Mouse (Mus musculus) embryonic facial prominence, embryonic 11.5 days (tissue): ENCODE results near the gene Tmem266. TPM values are rescaled to one million over a fixed set of nuclear protein-coding genes. Genes with fewer than 3 reads are reported as not detected.

Experiments used
- ATAC-seq: fragments of 200-750 bp; cut with Nextera tagmentation; replicated peaks from 2 replicates; pipeline ENCODE4 v1.8.0; 2017; ENCODE audit warnings: low read depth; ENCODE audit not compliant: insufficient number of reproducible peaks, low FRiP score, low TSS enrichment
- DNase-seq: peaks from one replicate; pipeline ENCODE4 v3.0.0-alpha.2; 2015; ENCODE audit warnings: low spot score
- H3K27ac ChIP-seq: fragments of 300-500 bp; sonication (generic); replicated peaks from 2 replicates; pipeline ENCODE4 v1.5.1; 2014; ENCODE audit warnings: mild to moderate bottlenecking, low read depth, low read length, control low read depth
- H3K27me3 ChIP-seq: fragments of 300-500 bp; sonication (generic); 2 replicates; pipeline ENCODE4 v1.6.1; 2014; ENCODE audit warnings: mild to moderate bottlenecking, low read length, moderate library complexity, mixed read lengths; ENCODE audit not compliant: control insufficient read depth, insufficient read depth
- H3K36me3 ChIP-seq: fragments of 300-500 bp; sonication (generic); replicated peaks from 2 replicates; pipeline ENCODE4 v1.6.1; 2014; ENCODE audit warnings: low read depth, mild to moderate bottlenecking, low read length, moderate library complexity, mixed read lengths; ENCODE audit not compliant: control insufficient read depth, insufficient read depth
- H3K4me1 ChIP-seq: fragments of 300-500 bp; sonication (generic); 2 replicates; pipeline ENCODE4 v1.6.1; 2014; ENCODE audit warnings: low read length, mixed read lengths; ENCODE audit not compliant: control insufficient read depth, insufficient read depth
- H3K4me2 ChIP-seq: fragments of 300-500 bp; sonication (generic); 2 replicates; pipeline ENCODE4 v1.6.1; 2014; ENCODE audit warnings: low read depth, mild to moderate bottlenecking, control low read depth, low read length, moderate library complexity
- H3K4me3 ChIP-seq: fragments of 300-500 bp; sonication (generic); 2 replicates; pipeline ENCODE4 v1.5.1; 2014; ENCODE audit warnings: low read depth, low read length, control low read depth
- H3K9ac ChIP-seq: fragments of 300-500 bp; sonication (generic); replicated peaks from 2 replicates; pipeline ENCODE4 v1.6.1; 2014; ENCODE audit warnings: mild to moderate bottlenecking, control low read depth, low read length
- H3K9me3 ChIP-seq: fragments of 300-500 bp; sonication (generic); replicated peaks from 2 replicates; pipeline ENCODE4 v1.6.1; 2016; ENCODE audit warnings: mild to moderate bottlenecking, low read length, inconsistent platforms, mixed read lengths; ENCODE audit not compliant: control insufficient read depth
- WGBS: fragments of 180-500 bp; shearing (Covaris S2); extraction: QIAGEN DNeasy Blood & Tissue Kit; methylation state at CpG from one replicate; pipeline ENCODE4 v1.1.7; 2014; 5-methylcytosine and 5-hydroxymethylcytosine counted together
- polyA plus RNA-seq: library from polyadenylated mRNA; unstranded; fragments of >200 nt; fragmentation: Nextera tagmentation; extraction: Ambion mirVana; gene quantifications from 2 replicates; pipeline ENCODE4 v1.2.1, GENCODE M21; 2014

Gene Tmem266
- 0.17 and 0.40 TPM in 2 replicates for polyA plus RNA-seq

- peak within 1 kb of the TSS; percentile 88 for H3K4me2 ChIP-seq
- 0% methylated on average over 64 of the region's 82 CpGs for WGBS
- H3K27me3 ChIP-seq = peaks cover 17% of the 10 kb centered on the region
- H3K9ac ChIP-seq = peak within 1 kb of the TSS; percentile 66
- DNase-seq (peak; percentile 86), ATAC-seq (peak; percentile 84)
- no peaks in the 10 kb centered on the region for H3K36me3 ChIP-seq
- no peaks in the 10 kb centered on the region for H3K4me1 ChIP-seq
- H3K27ac ChIP-seq = no peak within 1 kb of the TSS
- peak within 1 kb of the TSS; percentile 63 for H3K4me3 ChIP-seq
- H3K9me3 ChIP-seq = no peaks in the 10 kb centered on the region
These were observed at the start of gene Tmem266, which contains the start of gene Nrg4 for GRCm38 (mm10) chr9:55326515-55327233. Tmem266 (plus strand) TSS chr9:55326913. Nrg4 (minus strand) TSS chr9:55326844.

DNA sequence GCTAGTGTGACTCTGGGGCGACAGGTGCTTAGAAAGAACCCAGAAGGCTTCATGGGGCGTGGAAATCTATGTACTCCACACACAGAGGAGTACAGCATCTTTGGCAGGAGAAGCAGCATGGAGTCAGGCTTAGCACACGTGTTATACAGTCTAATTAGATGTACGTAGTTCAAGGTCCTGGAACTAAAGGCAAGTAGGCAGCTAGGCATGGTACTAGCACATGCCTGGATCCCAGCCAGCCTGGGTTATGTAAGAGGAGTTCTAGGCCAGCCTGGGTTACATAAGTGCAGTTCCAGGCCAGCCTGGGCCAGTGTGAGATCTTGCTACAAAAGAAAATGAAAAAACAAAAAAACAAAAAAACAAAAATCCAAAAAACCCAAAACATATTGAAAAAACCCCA is 49.2 kb upstream of the Tmem266 start:
- DNase-seq = no peak
- Histone ChIP-seq H3K4me2 (no peak overlapping the region), H3K4me3 (no peak overlapping the region), H3K36me3 (no peaks in the 10 kb centered on the region), H3K9me3 (no peaks in the 10 kb centered on the region), H3K27me3 (no peaks in the 10 kb centered on the region), H3K9ac (no peak overlapping the region), H3K4me1 (no peaks in the 10 kb centered on the region), H3K27ac (no peak overlapping the region)
- WGBS = 78% methylated on average over 4 of the region's 4 CpGs
- no peak for ATAC-seq

GRCm38 (mm10) chr9:55279114-55279825 is 47.4 kb upstream of the Tmem266 start:
- H3K4me3 ChIP-seq = no peak overlapping the region
- no peak for ATAC-seq
- no peak for DNase-seq
- no peak overlapping the region for H3K4me2 ChIP-seq
- H3K36me3 ChIP-seq = no peaks in the 10 kb centered on the region
- no peak overlapping the region for H3K27ac ChIP-seq
- no peaks in the 10 kb centered on the region for H3K27me3 ChIP-seq
- H3K9me3 ChIP-seq = no peaks in the 10 kb centered on the region
- no peaks in the 10 kb centered on the region for H3K4me1 ChIP-seq
- 87% methylated on average over 8 of the region's 8 CpGs for WGBS
- no peak overlapping the region for H3K9ac ChIP-seq

GRCm38 (mm10) chr9:55283516-55283915 is 43.2 kb upstream of the Tmem266 start:
- Histone ChIP-seq H3K4me1 (no peaks in the 10 kb centered on the region), H3K27ac (no peak overlapping the region), H3K4me2 (no peak overlapping the region), H3K9ac (no peak overlapping the region), H3K9me3 (no peaks in the 10 kb centered on the region), H3K27me3 (no peaks in the 10 kb centered on the region), H3K36me3 (no peaks in the 10 kb centered on the region), H3K4me3 (no peak overlapping the region)
- WGBS = 6% methylated on average over 14 of the region's 14 CpGs
- peak; percentile 55 for DNase-seq
- ATAC-seq = no peak

GRCm38 (mm10) chr9:55285197-55285596 is 41.5 kb upstream of the Tmem266 start:
- Histone ChIP-seq H3K36me3 (no peaks in the 10 kb centered on the region), H3K4me2 (no peak overlapping the region), H3K27me3 (no peaks in the 10 kb centered on the region), H3K9ac (no peak overlapping the region), H3K4me3 (no peak overlapping the region), H3K4me1 (no peaks in the 10 kb centered on the region), H3K9me3 (no peaks in the 10 kb centered on the region), H3K27ac (no peak overlapping the region)
- WGBS = 81% methylated on average over 3 of the region's 3 CpGs
- ATAC-seq (no peak), DNase-seq (no peak)

GRCm38 (mm10) chr9:55289475-55290198 is 37.1 kb upstream of the Tmem266 start:
- no peaks in the 10 kb centered on the region for H3K36me3 ChIP-seq
- 53% methylated on average over 3 of the region's 3 CpGs for WGBS
- no peaks in the 10 kb centered on the region for H3K9me3 ChIP-seq
- ATAC-seq (no peak), DNase-seq (no peak)
- H3K27me3 ChIP-seq = no peaks in the 10 kb centered on the region
- H3K4me1 ChIP-seq = no peaks in the 10 kb centered on the region
- no peak overlapping the region for H3K27ac ChIP-seq
- H3K4me3 ChIP-seq = no peak overlapping the region
- no peak overlapping the region for H3K4me2 ChIP-seq
- no peak overlapping the region for H3K9ac ChIP-seq

DNA sequence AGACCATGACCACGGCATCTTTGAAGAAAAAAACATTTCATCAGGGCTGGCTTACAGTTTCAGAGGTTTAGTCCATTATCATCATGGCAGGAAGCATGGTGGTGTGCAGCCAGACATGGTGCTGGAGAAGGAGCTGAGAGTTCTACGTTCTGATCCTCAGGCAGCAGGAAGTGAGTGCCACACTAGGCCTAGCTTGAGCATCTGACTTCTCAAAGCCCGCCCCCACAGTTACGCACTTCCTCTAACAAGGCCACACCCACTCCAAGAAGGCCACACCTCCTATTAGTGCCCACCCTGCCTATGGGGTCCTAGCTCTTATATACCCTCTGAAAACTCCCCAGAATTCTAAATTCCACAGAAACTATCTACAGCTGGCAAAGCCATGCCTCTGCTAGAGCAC is 34.7 kb upstream of the Tmem266 start:
- 80% methylated on average over 4 of the region's 4 CpGs for WGBS
- ATAC-seq (no peak), DNase-seq (no peak)
- Histone ChIP-seq H3K27me3 (no peaks in the 10 kb centered on the region), H3K36me3 (no peaks in the 10 kb centered on the region), H3K4me3 (no peak overlapping the region), H3K9me3 (no peaks in the 10 kb centered on the region), H3K9ac (no peak overlapping the region), H3K4me1 (no peaks in the 10 kb centered on the region), H3K4me2 (no peak overlapping the region), H3K27ac (no peak overlapping the region)

GRCm38 (mm10) chr9:55296221-55296620 is 30.5 kb upstream of the Tmem266 start:
- H3K4me1 ChIP-seq = no peaks in the 10 kb centered on the region
- H3K9me3 ChIP-seq = no peaks in the 10 kb centered on the region
- WGBS = 80% methylated on average over 2 of the region's 2 CpGs
- no peak for ATAC-seq
- no peaks in the 10 kb centered on the region for H3K36me3 ChIP-seq
- peak; percentile 19 for DNase-seq
- H3K4me3 ChIP-seq = no peak overlapping the region
- H3K9ac ChIP-seq = no peak overlapping the region
- no peak overlapping the region for H3K4me2 ChIP-seq
- H3K27ac ChIP-seq = no peak overlapping the region
- no peaks in the 10 kb centered on the region for H3K27me3 ChIP-seq
